15 mouse cellular contexts compared by ENCODE assay signal in genomic region chr11:23204041-23204440, GRCm38 (mm10).
"Had no signal": no experiment of that assay in that cellular context is flagged by ENCODE, and none has a peak within 500 bp of the region (broad histone marks: within the 10 kb centered on the region; RNA-seq: fewer than 3 reads in every experiment).

No protein-coding gene starts in this region.

- H3K9me3 ChIP-seq: kidney, embryonic 15.5 days; limb, embryonic 10.5 days; limb, embryonic 13.5 days; liver, embryonic 12.5 days; liver, embryonic 15.5 days; lung, embryonic 15.5 days had no signal

- DNase-seq: kidney, postnatal 10 days; kidney, postnatal 36 days; liver; lung, adult 18-20 months; lung, postnatal 10 days; lung, postnatal 4 days; midbrain, embryonic 14.5 days; thymus, postnatal 25 days had no signal

- H3K4me2 ChIP-seq: kidney, embryonic 15.5 days; limb, embryonic 13.5 days; liver, embryonic 12.5 days; liver, embryonic 15.5 days; lung, embryonic 15.5 days; midbrain, embryonic 11.5 days had no signal

- ATAC-seq: liver, embryonic 12.5 days had no signal

- H3K9ac ChIP-seq: kidney, embryonic 15.5 days; limb, embryonic 13.5 days; liver, embryonic 12.5 days; liver, embryonic 15.5 days; lung, embryonic 15.5 days had no signal

- H3K4me3 ChIP-seq: kidney, embryonic 15.5 days; limb, embryonic 10.5 days; limb, embryonic 13.5 days; liver, embryonic 12.5 days; liver, embryonic 15.5 days; lung, embryonic 15.5 days had no signal

- H3K27ac ChIP-seq: kidney, embryonic 15.5 days; limb, embryonic 10.5 days; limb, embryonic 13.5 days; liver, embryonic 12.5 days; liver, embryonic 15.5 days; lung, embryonic 15.5 days had no signal

- H3K4me1 ChIP-seq: kidney, embryonic 15.5 days; limb, embryonic 10.5 days; limb, embryonic 13.5 days; liver, embryonic 12.5 days; liver, embryonic 15.5 days; lung, embryonic 15.5 days had no signal

- H3K36me3 ChIP-seq: kidney, embryonic 15.5 days; limb, embryonic 10.5 days; limb, embryonic 13.5 days; liver, embryonic 12.5 days; liver, embryonic 15.5 days; lung, embryonic 15.5 days had no signal

- H3K27me3 ChIP-seq: kidney, embryonic 15.5 days; limb, embryonic 13.5 days; liver, embryonic 15.5 days; lung, embryonic 15.5 days had no signal
